11 mouse cellular contexts compared by ENCODE assay signal in genomic region chr1:158364461-158364860, GRCm38 (mm10). TPM values are rescaled to one million over a fixed set of nuclear protein-coding genes. Genes with fewer than 3 reads are reported as not detected.
A peak's percentile ranks its signal among the peaks of the same experiment; 100 is the strongest.
DNase-seq lines count a peak whose midpoint lies in the region; ATAC-seq lines count a peak whose summit lies in the region.
"Had no signal": no experiment of that assay in that cellular context is flagged by ENCODE, and none has a peak within 500 bp of the region (broad histone marks: within the 10 kb centered on the region; RNA-seq: fewer than 3 reads in every experiment).

No protein-coding gene starts in this region.

- no peaks in the 10 kb centered on the region for H3K36me3 ChIP-seq in forebrain, embryonic 15.5 days
- 0 out of 2 replicates have a peak, but pooled peaks cover 7% of the 10 kb centered on the region for H3K36me3 ChIP-seq in midbrain, embryonic 12.5 days

- peak overlapping the region; percentile 97; the same call in 1 of the 2 replicates for H3K27ac ChIP-seq in forebrain, embryonic 15.5 days (replicated peaks)
- peak overlapping the region; percentile 52; the same call in 1 of the 2 replicates for H3K27ac ChIP-seq in midbrain, embryonic 12.5 days (replicated peaks)
- H3K27ac ChIP-seq: stomach, postnatal 0 days had no signal

- WGBS in forebrain, embryonic 15.5 days: 2% methylated on average over 1 of the region's 1 CpGs
- WGBS in midbrain, embryonic 12.5 days: 20% methylated on average over 1 of the region's 1 CpGs

- peaks cover 39% of the 10 kb centered on the region for H3K4me1 ChIP-seq in forebrain, embryonic 15.5 days
- H3K4me1 ChIP-seq in midbrain, embryonic 12.5 days: peaks cover 30% of the 10 kb centered on the region

- H3K4me3 ChIP-seq in forebrain, embryonic 15.5 days: peak overlapping the region; percentile 84
- peak overlapping the region; percentile 65 for H3K4me3 ChIP-seq in midbrain, embryonic 12.5 days

- peak overlapping the region; percentile 99; the same call in 1 of the 2 replicates for H3K9ac ChIP-seq in forebrain, embryonic 15.5 days (replicated peaks)
- peak overlapping the region; percentile 7; the same call in 1 of the 2 replicates for H3K9ac ChIP-seq in midbrain, embryonic 12.5 days (replicated peaks)

- H3K27me3 ChIP-seq in forebrain, embryonic 15.5 days: no peaks in the 10 kb centered on the region
- peaks cover 4% of the 10 kb centered on the region; the same call in 1 of the 2 replicates for H3K27me3 ChIP-seq in midbrain, embryonic 12.5 days

- H3K4me2 ChIP-seq in forebrain, embryonic 15.5 days (replicated peaks): peak overlapping the region; percentile 79
- H3K4me2 ChIP-seq in midbrain, embryonic 12.5 days (replicated peaks): peak overlapping the region; percentile 72

- DNase-seq in right cerebral cortex, adult 18-20 months: peak; percentile 35
- DNase-seq in right cerebral cortex, postnatal 25 days: no peak
- no peak for DNase-seq in testis, postnatal 10 days (ENCODE audit: low spot score)
- DNase-seq in adrenal gland, postnatal 36 days: no peak
- no peak for DNase-seq in adrenal gland, adult 8-10 months
- DNase-seq in layer of hippocampus, adult 18-20 months (ENCODE audit: low spot score in 2 of 2): no peak
- DNase-seq: heart, postnatal 14 days; lung, adult 18-20 months had no signal

- ATAC-seq in forebrain, embryonic 15.5 days (replicated peaks): peak; percentile 70
- ATAC-seq in midbrain, embryonic 12.5 days (ENCODE audit: low FRiP score, low read depth): peak; percentile 64

- no peaks in the 10 kb centered on the region for H3K9me3 ChIP-seq in forebrain, embryonic 15.5 days
- no peaks in the 10 kb centered on the region for H3K9me3 ChIP-seq in midbrain, embryonic 12.5 days

RNA-seq across cellular contexts. Expression of gene Astn1, which starts 2.4 kb away (rescaled TPM):
- 34.5 and 35.2 TPM in 2 replicates for polyA plus RNA-seq in forebrain, embryonic 15.5 days (2015; fragmentation: Nextera tagmentation; extraction: Ambion mirVana)
- polyA plus RNA-seq in midbrain, embryonic 12.5 days (2016; fragmentation: Nextera tagmentation; extraction: Ambion mirVana): 21.0 and 26.6 TPM in 2 replicates
- total RNA-seq in adrenal gland, postnatal 36 days (2021): 1 to 10 TPM; 4.8 to 6.4 TPM
- total RNA-seq in adrenal gland, adult 8-10 months (2022): 10 to 100 TPM; 13.2 to 21.4 (median 14.4) TPM
- total RNA-seq in layer of hippocampus, adult 18-20 months (2021): 100 to 1,000 TPM; 173 to 178 TPM

RNA-seq across cellular contexts. Expression of gene Brinp2, which starts 8.3 kb away (rescaled TPM):
- 42.0 and 43.9 TPM in 2 replicates for polyA plus RNA-seq in forebrain, embryonic 15.5 days (2015; fragmentation: Nextera tagmentation; extraction: Ambion mirVana)
- 8.1 and 10.2 TPM in 2 replicates for polyA plus RNA-seq in midbrain, embryonic 12.5 days (2016; fragmentation: Nextera tagmentation; extraction: Ambion mirVana)
- under 1 TPM; 0.50 to 0.63 TPM for total RNA-seq in adrenal gland, postnatal 36 days (2021)
- total RNA-seq in adrenal gland, adult 8-10 months (2022): 1 to 10 TPM in 3 of 4 experiments, under 1 TPM in 1; 0.93 to 2.2 (median 1.2) TPM
- total RNA-seq in layer of hippocampus, adult 18-20 months (2021): 10 to 100 TPM; 75.0 to 75.9 TPM

Comparison
In these comparisons a context has a peak if more than half of its experiments do, and no peak if none do; other contexts are left out.
1. RNA of gene Astn1, which starts 2.4 kb away (total RNA-seq): 173 to 178 TPM in layer of hippocampus, adult 18-20 months; 13.2 to 21.4 TPM in adrenal gland, adult 8-10 months and 4.8 to 6.4 TPM in adrenal gland, postnatal 36 days; every median in the first group is over 4 times any median in the second.
2. RNA of gene Brinp2, which starts 8.3 kb away (total RNA-seq): 75.0 to 75.9 TPM in layer of hippocampus, adult 18-20 months; 0.93 to 2.2 TPM in adrenal gland, adult 8-10 months and 0.50 to 0.63 TPM in adrenal gland, postnatal 36 days; every median in the first group is over 10 times any median in the second.